Mouse (Mus musculus) T-helper 1 cell (primary cell): Measurements from ENCODE around the gene Btbd9.

Experiments
- in situ Hi-C: fragments of 300-600 bp; cut with MboI, MseI; formaldehyde crosslinking; loops from one replicate; pipeline ENCODE4 v1.15.1; 2025; ENCODE audit warnings: high pct_unique_total_duplicates

The Btbd9 gene

DNA sequence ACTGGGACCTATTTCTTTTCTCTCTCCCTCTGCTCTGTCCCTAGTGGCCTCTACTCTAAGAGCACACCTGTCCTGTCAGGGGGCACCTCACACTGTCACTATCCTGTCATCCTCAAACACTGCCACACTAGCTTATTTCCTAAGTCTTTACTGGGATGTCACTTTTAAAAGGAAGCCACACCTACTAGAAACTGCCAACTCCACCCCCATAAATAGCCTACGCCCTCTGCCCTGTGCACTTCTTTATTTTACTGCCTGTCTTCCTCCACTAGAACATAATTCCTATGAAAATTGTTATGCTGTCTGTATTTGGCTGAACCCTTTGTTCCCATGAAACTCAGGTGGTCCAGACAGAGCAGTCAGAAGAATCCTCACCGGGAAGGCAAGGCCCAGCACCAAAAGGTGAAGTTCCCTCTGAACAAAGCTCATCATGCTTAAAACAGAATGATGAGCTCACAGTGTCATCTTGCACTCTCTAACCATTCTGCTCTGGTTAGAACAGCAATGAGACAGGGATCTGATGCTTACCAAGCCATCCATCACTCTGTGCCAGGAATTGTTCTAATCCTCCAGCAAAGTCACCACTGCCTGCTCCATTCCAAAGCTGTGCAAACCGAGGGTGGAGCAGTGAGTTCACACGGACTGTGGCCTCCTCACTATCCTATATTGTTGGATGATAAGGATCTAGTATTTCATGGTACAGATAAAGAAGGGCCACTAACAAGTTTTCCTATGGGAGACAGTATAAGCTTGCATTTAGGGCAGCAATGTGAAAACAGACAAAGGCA, 91.0 kb downstream of the Btbd9 start:
- in situ Hi-C loops: no loop called here

DNA sequence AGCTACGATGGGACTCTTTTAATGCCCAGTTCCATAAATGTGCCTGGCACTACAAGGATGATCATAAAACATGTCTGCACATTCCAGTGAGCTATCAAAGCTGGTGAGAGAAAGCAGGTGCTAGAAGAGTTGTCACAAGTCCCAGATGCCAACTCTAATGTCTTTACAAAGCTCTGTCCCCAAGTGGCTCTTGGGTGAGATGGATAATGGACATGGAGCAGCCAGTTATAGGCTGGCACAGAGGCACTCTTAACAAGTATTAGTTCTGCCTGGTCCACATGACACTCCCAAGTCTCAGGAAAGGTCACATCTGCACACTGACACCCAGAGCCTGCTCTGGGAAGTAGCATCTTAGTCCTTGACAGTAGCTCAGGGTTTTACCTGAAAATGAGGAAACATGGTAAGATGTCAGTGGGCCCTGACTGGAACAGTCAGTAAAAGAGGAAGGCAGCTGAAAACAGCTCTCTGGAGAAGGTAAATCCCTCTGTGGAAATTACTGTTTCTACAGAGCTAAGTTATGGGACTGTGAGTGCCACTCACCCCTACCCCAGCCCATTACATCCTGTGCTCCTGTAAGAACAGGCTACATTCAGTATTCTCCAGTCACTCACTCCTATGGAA, 91.7 kb downstream of the Btbd9 start:
- in situ Hi-C loops: no loop called here

DNA sequence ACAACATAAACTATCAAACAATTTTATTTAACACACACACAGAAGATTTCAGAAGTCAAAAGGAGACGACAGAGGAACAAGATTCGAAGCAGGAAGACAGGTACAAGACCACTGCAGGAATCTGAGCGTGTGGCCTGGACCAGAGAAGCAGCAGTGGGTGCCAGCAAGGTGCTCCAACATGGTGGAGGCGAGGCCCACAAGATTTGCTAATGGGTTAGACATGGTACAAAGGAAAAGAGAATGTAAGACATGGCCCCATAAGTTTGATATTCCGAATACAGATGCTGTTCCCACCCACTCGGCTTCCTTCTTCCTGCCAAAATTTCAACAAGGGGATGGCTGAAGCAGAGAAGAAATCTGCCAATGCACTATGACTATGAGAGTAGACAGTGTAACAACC, 94.5 kb downstream of the Btbd9 start:
- in situ Hi-C loops: no loop called here

DNA sequence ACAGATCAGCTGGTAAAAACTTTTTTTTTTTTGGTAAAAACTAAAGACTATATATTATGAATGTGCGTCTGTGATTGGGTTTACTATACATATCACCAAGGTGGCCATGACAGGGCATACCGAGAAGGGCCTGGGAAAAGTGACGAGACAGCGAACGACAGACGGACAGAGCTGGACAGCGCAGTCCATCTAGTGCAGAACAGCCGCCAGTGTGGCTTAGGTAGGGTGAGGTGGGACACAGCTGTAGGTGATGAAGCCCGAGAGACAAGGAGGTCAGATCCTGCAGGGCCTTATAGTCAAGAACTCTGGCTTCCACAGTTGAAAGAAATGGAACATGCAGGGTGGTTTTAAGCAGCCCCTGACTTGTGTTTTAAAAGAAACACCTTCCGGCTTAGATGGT, 94.9 kb downstream of the Btbd9 start:
- in situ Hi-C loops: no loop called here

DNA sequence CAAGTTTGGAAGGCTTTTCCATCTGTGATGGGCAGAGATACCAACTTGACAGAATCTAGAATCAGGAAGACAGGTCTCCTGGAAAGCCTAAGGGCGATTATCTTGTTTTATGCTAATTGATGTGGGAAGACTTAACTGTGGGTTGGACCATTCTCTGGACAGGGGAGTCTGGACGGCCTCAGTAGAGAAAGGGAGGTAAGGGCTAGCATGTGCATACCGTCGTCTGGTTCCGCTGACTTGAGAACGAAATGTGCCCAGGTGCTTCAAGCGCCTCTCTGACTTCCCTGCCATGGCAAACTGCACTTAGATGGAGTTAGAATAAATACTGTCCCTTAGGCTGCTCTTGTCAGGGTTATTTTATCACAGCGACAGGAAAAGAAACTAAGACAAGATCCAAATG, 95.9 kb downstream of the Btbd9 start:
- in situ Hi-C loops: no loop called here

DNA sequence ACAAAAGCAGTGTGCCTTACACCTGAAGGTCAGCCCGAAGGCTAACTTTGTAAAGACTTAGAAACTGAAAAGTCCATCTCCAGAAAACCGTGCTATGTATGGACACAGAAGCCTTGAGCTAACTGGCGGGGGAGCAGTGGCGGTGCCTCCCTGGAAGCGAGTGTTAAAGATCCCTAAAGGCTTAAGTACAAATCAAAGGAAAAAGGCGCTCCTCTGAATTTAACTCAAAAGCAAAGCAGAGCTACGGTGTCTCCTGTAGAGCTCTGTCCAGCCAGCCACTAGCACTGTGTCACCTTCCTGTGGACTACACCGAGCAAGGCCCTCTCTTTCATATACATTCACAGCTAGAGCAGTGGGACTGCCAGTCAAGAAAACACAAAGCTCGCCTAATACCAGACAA, 98.1 kb downstream of the Btbd9 start:
- in situ Hi-C loops: no loop called here

DNA sequence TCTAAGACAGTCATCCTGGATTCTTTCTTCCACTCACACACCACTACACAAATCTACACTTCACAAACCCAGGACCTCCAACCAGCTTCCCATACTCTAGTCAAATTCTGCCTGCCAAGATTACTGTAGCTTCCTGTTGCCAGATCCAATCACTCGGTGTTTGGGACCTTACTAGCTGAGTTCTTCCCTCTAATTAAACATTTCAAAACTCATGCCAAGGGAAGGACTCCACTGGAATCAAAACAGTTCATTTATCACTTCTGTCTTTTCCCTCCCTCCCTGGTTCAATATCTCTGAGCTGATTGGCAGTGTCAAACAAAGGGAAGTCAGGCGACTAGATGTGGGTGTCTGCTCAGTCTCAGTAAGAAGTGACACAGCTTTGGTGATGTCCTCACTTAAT, 101.7 kb downstream of the Btbd9 start:
- in situ Hi-C loops: no loop called here

DNA sequence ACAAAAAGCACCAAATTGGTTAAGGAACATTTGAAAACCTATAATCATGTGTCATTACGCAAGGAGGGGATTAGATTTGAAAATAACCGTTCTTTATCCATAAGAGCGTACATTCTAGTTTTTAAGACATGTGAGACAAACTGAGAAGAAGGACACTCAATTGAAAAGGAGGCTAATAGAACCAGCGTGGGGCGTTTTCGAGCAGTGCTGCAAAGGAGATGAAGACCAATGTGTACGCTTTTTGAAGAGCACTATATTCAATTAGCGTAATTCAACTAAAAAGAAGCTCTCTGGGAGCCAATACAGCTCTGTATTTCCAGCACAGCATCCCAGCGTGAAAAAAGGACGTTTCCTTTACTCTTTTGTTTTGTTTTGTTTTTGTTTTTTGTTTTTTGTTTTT, 103.5 kb downstream of the Btbd9 start:
- in situ Hi-C loops: no loop called here

DNA sequence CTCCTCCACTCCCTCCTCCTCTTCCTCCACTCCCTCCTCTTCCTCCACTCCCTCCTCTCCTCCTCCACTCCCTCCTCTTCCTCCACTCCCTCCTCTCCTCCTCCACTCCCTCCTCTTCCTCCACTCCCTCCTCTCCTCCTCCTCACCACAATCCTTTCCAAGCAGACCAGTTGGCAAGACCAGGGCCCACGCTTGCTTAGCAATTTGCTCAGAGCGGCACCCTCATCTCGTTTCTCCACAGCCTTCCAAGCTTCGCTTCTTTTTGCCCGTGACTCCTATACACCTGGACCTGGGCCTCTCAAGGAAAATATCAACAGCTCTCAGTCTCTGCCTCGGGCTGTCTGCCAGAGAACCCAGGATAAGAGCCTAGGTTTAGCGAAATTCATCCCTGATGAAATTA, 104.8 kb downstream of the Btbd9 start:
- in situ Hi-C loops: no loop called here

DNA sequence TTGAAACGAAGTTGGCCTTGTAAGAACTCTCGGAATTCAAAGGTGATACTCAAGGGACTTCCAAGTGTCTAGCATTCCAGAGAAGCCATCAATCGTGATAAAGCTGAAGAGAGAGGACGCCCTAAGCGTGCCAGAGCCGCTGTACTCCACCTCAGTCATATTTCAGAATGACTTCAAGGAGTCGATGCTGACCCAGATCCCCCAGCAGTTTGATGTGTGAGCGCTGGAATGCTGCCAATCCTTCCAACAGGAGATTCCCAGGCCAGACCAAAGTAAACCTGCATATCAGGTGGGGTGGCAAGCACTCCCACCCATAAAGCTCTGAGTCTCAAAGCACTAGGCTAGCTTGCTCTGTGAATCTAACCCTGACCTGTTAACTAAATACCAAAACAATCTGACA, 105.5 kb downstream of the Btbd9 start:
- in situ Hi-C loops: no loop called here

DNA sequence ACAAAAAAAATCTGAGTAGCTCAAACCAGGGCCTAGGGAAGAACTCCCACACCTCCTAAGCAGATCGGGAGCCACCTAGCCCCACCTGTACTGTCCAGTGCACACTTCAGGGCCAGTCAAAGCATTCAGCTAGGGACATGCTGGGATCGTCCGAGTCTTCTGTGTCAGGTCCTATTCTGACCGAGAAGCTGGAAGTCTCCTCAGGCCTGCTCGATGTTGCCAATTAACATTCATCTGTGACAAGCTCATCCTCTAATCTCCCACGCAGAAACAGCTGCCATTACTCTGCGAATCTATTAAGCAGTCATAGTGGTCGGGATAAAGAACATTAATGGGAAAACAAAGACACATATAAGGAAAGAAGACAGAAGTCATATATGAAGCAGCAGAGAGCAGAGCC, 106.0 kb downstream of the Btbd9 start:
- in situ Hi-C loops: no loop called here

DNA sequence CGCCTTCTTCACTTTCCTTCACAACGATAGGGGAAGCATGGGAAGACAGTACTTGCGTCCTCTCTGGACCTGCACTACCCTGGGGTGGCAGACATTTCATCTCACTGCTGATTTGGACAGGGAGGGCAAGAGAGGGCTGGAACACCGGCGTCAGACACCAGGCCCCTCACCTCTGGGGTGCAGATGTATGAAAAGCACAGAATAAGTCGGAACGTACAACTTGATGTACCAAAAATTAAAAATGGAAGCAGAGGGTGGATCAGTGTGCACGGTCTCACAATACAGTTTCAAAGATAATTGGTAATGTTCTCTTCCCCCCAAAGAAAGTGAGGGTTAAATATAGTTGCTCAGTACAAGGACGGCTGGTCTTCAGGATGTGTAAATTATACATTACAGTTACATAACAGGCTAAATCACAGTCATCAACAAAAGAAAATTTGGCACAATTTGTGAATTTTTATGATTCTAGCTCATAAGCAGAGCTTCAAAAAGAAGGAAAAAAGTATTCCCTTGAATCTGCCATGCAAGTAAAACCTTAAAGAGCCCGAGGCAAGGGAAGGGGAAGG, 106.7 kb downstream of the Btbd9 start:
- in situ Hi-C loops: no loop called here

DNA sequence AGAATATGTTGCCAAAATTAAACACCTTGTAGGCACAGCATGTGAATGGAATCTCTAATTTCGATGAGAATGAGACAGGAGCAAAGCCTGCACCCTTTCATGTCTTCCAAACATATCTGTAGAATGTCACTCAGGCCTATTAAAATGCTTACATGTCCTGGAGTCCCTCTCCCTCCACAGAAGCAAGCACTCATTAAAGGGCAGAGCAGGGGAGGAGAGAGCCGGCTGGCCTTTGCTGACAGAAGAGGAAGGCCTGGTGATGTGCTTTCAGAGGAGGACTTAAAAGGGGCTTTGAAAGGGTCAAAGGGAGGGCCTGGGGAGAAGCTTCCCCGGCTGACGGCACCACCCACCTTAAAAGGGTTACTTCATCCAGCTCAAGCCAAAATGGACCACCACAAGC, 107.9 kb downstream of the Btbd9 start:
- in situ Hi-C loops: no loop called here

DNA sequence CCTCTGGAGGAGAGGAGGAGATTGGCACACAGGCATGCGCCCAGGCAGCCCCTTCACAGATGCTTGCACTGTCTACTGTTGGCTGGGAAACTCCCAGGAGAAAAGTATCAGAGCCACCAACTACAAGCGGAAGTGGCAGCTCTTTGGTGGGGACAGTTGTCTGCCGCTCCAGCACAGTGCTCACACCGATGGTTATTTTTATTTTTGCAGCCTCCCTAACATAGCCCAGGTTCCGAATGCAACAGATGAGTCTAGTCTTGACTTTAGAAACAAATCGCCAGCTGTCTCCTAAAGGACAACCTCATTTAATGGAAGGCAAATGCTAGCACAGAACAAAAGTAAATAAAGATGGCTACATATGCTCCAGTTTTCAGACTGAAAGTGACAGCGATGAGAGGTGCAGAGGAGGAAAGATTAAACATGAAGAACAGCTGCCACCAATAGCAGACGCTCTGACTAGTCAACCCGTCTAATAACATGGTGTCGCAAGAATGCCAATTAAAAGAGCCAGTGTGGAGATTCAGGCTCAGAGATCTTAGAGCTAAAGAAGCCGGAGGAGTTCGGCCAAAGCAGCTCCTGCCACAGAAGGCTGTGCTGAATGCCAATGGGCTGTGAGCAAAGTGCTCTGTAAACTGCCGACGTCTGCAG, 108.6 kb downstream of the Btbd9 start:
- in situ Hi-C loops: no loop called here

DNA sequence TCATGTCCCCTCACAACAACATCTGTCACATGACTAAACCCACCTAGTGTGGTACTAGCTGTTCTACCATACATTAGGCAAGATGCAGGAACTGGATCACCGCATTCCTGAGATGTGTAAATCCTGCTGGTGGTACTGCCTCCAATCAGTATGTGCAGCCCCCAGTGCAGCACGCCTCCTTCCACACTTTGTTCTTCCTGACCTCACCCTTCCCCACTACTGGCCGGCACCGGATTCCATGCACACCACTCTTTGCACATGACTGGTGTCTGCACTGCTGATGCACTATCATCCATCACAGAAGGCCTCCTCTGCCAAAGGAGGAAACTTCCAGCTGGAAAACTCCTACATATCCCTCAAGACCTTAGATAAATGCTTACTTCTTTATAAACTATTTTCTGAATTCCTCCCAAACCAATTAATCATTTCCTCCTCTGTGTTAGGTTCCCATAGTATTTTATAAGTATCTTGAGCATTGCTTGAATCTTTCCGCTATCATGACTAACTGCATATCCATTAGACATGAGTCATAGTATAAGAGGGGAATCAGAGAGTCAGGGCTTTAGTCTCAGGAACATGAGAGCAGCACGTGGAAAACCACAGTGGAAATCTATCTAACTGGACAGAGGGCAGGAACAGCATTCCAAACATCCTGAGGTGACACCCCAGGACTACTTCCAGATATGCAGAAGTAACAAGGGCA, 111.1 kb downstream of the Btbd9 start:
- in situ Hi-C loops: no loop called here

DNA sequence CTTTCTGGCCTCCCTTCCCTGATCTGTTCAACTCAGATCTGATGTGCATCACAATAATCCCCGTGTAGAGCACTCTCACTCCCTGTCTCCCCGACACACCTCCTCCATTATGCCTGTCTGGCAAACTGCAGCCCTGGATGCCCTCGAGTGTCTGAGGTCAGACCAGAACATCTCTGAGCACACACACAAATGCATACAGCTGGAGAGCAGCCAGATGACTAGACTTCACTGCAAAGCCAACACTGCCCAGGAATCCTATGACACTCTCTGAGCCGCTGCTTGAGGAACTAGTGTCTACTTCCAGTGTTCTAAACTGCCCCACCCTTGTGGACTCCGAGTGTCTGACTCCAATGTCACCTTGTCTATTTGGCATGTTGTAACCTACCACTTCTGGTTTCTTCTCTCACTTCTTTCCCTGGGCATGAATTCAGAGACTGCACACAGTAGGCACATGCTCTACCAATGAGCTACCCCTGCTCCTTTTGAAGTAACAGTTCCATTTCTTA, 112.0 kb downstream of the Btbd9 start:
- in situ Hi-C loops: no loop called here

DNA sequence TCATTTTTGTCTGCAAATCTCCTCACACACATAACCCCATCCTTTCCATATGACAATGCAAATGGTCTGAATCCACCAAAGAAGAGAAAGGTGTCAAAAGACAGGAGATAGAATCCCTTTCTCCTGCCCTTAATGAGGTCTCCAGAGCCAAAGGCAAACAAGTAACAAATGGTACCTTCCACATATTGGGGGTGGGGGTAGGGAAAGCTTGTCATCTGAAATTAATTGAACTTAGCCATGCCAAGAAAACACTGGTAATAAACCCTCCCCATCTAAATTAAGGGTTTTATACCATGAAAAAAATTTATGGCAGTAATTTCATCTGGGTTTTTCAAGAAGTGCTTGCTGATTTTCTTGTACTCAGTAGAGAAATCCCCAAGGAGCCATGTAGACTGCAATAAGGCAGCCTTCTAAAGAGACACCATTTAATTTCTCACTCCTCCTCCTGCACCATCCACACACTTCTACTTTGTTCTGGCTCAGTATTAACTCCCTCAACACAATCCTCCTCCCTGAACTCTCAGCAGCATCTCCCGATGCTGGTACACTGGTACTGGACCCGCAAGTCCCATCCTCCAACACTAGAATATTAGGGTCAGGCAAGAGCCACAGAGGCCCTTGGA, 115.5 kb downstream of the Btbd9 start:
- in situ Hi-C loops: no loop called here

DNA sequence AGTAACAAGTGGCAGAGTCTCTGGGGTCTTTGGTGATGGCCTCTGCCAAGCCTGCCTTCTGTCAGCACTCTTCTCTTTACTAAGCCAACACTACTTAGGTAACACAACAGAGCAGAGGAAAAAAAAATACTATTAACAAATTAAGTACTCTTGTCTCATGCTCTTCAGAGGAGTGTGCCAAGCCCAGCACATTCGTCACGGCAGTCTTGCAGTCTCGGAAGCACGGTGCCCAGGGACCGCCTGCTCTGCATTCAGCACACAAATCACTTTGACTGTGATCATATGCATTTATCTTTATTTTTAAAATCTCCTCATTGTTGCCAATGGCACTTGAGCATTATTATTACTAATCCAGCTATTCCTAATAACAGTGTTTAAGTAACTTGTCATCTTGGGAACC, 116.6 kb downstream of the Btbd9 start:
- in situ Hi-C loops: no loop called here

DNA sequence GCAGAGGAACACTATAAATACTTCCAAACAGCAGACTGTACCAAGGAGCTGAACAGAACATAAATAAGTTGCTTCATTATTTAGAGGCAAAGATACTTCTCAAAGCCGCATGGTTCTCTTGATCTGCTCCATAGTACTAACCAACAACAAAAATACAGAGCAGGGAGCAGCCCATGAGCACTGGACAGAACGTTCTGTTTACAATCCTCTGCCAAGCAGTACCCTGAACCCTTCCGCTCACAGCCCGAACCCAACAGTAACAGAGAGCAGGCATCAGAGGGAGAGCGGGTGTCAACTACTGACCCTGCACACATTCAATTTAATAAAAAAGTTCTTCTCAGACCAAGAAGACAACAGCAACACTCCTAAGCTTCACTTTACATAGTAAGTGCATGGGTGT, 117.4 kb downstream of the Btbd9 start:
- in situ Hi-C loops: no loop called here

DNA sequence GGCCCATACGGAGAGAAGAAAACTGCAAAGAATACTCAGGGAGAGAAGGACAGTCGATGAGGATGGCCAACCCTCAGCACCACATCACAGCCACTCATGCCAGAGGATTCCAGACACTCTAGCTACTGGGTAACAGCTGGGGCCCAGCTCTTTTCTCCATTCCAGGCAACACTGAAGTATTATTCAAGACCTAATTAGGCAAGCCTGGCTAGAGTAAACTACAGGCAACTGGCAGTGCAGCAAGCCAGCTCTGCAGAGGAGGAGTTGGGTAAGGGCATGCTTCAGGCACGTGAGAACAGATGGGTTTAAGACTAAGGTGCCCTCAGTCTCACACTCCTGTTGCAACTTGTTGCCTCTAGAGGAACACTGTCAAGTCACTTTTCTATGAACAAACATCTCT, 118.0 kb downstream of the Btbd9 start:
- in situ Hi-C loops: no loop called here

DNA sequence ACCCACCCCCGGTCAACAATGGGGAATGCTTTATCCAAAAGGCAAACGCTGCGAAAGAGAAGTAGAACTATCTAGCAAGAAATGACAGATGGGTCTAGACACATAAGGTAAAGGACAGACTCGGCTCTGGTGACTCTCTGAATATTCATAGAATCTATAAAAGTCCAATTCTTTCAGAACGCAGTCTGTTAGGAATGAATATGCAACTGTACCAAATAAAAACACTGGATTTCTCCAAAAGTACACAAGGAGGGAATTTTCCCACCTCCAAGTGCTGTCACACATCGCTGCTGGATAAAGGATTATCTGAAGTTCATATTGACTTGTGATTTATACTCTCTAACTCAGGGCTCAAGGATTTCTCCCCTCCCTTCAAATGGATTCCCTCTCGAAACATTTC, 118.8 kb downstream of the Btbd9 start:
- in situ Hi-C loops: no loop called here

DNA sequence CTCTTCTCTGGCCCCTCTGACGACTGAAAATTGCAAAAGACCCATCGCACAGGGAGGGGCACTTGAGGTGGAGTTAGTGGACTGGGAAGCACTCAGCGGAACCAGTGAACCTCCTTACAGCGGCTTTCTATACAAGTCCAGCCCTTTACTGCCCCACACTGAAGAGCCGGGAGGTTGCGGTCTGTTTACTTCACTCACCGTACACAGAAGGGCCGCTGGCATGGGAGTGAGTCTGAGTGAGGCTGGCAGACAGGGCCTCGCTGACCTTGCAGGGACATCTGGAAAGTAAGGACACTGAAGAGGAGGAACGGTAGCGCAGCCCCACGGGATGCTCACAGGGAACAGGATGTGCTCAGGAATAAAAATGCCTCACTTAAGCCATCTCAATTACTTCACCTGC, 120.0 kb downstream of the Btbd9 start:
- in situ Hi-C loops: no loop called here
